Mouse (Mus musculus) spleen, postnatal 36 days (tissue): Measurements from ENCODE around the gene Cox10.

ENCODE experiments used
- DNase-seq, 2 experiments: peaks; one replicate each; pipeline ENCODE4 v3.0.0; 2022; ENCODE audit warnings: low spot score in 2 of 2, mixed read lengths in 1 of 2

Gene Cox10

DNA sequence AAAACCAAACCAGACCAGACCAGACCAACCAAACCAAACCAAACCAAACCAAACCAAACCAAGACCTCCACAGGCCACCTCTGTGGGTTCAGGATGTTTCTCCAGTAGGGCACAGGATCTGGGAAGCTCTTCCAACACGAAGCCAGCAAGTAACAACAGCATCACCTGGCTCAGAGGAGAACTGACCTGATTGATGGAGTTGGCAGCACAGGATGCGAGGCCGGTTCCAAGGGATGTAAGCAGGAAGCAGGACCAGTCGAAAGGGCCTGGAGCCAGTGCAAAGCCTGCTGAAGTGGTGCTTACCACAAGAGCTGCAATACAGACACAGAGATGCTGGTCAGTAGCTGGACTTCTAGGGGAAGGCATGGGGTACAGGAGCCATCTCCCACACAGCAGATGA is 34.2 kb downstream of the Cox10 start:
- DNase-seq, result no peak

DNA sequence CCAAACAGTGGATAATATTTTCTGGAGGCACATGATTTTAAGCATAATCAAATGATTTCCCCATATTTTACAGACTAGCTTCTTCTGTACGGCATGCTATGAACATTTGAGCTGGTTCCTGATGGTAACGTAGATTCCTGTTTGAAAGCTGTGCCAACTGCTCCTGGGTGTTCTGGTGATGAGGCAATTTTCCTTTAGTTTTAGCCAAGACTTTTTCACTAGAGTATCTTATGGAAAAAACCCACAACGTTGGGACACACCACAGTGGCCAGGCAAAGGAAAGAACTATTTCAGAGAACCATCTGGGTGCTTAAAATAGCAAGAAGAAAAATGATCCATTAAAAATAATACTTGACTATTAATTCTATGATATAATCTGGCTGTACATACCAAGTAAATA is 35.2 kb downstream of the Cox10 start:
- DNase-seq, result no peak

DNA sequence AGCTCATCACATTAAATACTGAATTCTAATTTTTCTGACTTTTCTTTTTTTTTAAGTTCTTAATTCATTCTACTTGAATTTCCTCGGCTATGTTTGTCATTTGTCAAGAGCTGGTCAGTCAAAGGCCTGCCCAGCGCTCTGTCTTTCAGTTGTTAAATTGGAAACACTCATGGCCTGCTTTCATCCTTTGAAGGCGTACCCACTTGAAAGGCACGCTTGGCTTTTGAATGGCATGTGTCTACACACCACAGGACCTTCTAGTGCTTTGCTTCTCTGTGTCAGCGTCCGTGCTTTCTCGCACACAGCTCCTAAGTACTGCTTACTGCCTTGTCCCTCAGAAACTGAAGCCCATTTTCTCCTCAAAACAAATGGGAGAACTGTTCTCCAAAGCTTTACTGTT is 38.0 kb downstream of the Cox10 start:
- no peak for DNase-seq

DNA sequence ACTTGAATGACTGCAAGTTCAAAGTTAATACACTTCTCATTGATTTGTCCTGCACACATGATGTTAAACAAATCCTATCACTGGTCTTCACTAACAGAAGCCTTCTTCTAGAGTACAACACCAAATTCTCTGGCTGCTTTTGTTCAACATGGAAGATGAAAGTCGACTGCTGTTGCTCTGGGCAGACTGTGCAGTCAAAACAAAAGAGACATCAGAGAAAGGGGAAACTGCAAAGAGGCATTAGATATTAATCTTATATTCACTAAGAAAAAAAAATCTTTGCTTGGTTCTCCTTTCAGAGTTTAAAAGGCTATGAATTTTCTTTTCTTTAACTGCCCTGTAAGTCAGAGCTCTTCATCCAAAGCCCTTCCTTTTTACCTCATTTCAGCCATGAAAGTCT is 39.7 kb downstream of the Cox10 start:
- DNase-seq, result no peak

GRCm38 (mm10) chr11:64037471-64038125 is 41.7 kb downstream of the Cox10 start:
- no peak for DNase-seq

- no peak for DNase-seq
Observed at GRCm38 (mm10) chr11:64036306-64036705, 43.0 kb downstream of the Cox10 start.

DNA sequence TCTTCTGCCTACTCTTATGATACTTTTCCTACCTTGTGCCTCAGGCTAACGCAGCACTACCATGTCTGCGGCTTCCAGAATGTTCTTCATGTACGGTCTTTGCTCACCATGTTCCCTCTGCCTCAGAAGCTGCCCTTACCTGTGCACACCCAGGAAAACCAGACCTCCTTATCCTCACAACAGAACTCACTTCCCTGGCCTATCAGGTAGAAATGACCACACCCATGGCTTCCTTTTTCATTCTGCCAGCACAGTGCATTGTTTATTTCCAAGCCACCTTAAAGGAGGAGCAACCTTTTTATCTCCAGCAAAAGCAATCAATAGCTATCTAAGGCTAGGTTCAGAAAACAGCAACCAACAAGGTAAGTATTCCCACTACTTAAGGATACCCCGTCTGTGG is 43.6 kb downstream of the Cox10 start:
- DNase-seq, result no peak

- DNase-seq, result no peak
Observed at GRCm38 (mm10) chr11:64034686-64035085, 44.6 kb downstream of the Cox10 start.

DNA sequence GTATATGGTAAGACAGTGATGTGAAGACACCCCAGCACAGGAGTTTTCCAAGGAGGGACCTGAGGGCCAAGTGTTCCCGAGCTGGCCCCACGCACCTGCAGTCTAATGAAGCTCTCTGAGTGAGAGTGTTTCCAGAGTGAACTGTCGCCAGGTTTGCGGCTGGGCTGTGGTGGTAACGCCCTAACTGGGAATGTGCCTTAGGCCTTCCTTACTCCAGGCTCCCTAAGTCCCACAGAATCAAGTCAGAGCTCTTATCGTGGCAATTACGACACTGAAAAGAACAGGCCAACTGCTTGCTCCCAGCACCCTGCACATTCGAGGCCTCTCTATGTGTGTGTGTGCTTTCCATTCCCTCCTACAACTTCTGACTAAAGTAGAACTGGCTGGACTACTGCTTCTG is 51.8 kb downstream of the Cox10 start:
- DNase-seq, result no peak

GRCm38 (mm10) chr11:64025843-64026242 is 53.4 kb downstream of the Cox10 start:
- no peak for DNase-seq

- DNase-seq, result no peak
Observed at GRCm38 (mm10) chr11:64024575-64024974, 54.7 kb downstream of the Cox10 start.

GRCm38 (mm10) chr11:64023380-64023981 is 55.8 kb downstream of the Cox10 start:
- DNase-seq, result no peak

GRCm38 (mm10) chr11:64022403-64023047 is 56.7 kb downstream of the Cox10 start:
- no peak for DNase-seq

GRCm38 (mm10) chr11:64019235-64019634 is 60.0 kb downstream of the Cox10 start:
- DNase-seq, result no peak

GRCm38 (mm10) chr11:64018165-64018564 is 61.1 kb downstream of the Cox10 start:
- DNase-seq, result no peak

DNA sequence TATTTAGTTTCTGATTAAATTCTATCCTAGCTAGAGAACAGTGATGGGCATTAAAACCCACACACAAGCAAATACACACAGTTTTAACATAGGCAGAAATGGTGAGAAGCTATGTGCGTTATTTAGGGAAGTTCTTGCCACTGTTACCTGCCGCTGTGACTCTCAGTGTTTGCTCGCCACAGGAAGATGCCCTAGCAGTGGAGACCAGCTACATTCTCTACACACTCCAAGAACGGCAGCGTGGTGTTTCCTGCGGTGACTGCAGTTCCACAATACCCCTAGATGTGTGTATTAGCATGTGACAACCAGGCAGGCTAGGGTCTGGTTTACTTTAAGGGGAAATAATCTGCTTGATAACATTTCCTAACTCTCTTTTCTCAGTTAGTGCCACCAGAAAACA is 64.0 kb downstream of the Cox10 start:
- DNase-seq, result no peak

DNA sequence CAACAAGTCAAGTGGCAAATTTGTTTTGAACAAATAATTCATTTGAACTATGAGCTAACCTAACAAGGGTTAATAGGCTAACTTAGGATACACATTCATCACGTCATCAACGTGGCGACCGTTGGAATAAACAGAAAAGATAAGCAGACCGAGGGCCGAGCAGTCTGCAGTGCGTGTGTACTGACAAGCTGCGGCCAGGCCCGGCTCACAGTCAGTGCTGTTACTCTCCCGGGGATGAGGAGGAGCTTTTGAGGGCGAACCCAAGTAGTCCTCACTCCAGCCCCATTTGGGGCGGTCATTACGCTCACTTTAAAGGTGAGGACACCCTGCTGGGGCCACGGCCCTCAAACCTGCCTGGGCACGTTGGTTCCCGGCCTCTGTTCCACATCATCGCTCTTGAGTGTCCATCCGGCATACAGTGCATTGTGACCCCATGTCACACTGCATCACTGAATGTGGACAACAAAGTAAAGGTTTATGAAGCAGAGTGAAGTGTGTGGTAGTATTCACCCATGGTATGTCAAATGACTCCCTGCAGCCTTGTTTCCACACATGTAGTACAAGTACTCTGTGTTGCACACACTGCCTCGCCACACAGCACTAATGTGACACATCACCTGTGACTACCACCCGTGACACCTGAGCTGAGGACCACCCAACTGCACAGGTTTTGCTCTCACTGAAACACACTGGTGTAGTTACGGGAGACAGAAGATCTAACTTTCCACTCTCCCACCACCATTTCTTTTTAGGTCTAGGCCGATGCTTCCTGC is 68.4 kb downstream of the Cox10 start:
- no peak for DNase-seq

- no peak for DNase-seq
Observed at GRCm38 (mm10) chr11:64004152-64004551, 75.1 kb downstream of the Cox10 start.

GRCm38 (mm10) chr11:64003484-64003883 is 75.8 kb downstream of the Cox10 start:
- DNase-seq, result no peak

DNA sequence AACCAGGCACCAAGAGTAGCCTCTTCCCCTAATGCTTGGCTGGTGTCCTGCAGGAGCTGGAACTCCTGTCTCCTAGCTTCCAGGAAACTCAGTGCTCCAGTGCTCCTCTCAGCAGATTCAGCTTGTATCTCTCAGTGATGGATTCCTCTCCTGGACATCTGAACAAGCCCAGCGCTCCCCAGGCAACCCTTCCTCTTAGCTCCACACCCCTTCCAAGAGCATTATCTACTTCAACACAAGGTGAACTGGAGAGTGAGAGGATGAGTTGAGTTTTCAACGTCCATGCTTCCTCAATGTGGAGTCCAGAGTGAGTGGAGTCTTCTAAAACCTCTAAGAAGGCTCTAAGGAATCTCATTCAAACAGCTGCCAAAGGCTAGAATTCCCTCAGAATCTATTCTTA is 76.6 kb downstream of the Cox10 start:
- DNase-seq, result no peak

DNA sequence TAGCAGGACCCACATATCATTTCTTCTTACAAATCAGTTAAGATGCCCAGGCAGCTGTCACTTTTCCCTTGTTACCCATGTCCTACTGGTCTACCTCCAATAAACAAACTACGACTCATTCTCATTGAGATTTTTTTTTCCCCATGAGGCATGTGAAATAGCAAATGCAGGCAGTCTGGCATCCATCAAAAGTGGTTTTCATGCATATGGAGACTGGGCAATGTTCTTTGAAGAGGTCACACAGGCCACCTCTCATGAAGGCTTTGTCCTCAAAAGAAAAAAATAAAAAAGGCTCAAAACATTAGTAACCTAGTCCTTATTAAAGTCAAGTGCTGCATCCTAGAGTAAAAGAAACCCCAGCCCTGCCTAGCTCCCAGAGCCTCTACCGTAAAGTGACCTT is 78.2 kb downstream of the Cox10 start:
- no peak for DNase-seq

DNA sequence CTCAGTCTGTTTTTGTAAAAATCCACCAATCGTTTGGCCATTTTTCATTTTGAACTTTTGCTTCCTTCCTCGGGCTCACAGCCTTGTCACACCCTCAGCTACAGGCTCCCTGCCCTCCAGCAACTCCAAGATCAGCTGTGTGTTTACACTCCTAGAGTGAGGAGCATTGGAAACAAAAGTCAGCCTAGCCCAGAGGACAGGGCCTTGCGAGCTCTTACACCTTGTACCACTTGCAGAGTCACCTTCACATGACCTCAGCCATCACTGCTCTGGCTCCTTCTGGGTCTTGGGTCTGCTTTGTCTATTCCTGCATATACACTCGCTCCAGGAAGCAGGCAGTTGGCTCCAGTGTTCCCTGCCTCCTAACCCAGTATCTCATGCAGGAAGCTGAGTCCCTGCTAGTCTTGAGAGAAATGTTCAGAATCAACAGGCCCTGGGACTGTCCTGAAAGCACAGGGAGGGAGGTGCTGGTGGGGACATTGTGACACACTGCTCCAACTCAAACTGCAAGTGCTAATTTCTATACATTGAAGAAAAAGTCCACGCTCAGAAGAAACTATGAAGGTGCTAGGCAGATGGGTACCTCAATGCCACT is 79.0 kb downstream of the Cox10 start:
- no peak for DNase-seq
